In the genomic region with DNA sequence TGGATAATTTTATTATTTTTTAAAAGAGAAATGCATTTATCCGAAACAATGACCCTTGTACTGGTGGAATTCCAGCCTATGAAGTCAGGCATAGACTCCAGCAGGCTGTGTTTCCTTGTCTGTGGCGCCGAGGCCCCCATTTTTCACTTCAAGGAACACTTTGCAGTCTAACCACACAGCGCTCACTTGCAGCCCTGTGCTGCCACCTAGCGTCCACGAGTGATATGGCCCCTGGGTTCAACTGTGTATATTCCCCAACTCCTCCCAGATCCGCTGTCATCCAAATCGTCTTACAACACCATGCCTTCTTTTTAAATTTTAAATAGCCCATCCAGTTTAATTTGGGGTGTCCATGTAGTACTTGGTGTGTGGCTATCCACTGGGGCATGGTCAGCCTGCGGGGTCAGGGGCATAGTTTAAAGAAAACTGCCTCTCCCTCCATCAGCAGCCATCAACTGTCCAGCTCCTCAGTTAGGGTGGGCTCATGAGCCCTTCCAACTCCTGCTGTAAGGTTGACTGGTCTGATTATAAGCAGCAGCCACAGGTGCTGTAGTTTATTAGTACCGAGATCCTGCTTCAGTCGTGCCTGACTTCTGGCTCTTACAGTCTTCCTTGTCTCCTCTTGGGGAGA, we compare ENCODE assay signal across 8 mouse cellular contexts. TPM values are rescaled to one million over a fixed set of nuclear protein-coding genes. Genes with fewer than 3 reads are reported as not detected.
DNase-seq lines count a peak whose midpoint lies in the region; ATAC-seq lines count a peak whose summit lies in the region.

No protein-coding gene starts in this region.

- peak; percentile 84 to 91 for DNase-seq in CD8-positive naive resting alpha-beta T cell, adult 2 months (ENCODE audit: low read depth in 2 of 2, low spot score in 2 of 2)
- peak; percentile 94 for DNase-seq in c-Kit-positive CD71-negative TER-119-negative erythroid progenitor cells, embryonic 14.5 days (ENCODE audit: low read depth)
- peak; percentile 95 for DNase-seq in forebrain, embryonic 11.5 days (ENCODE audit: low spot score)
- DNase-seq in kidney, postnatal 25 days: peak; percentile 85 to 92
- peak; percentile 72 for DNase-seq in liver, embryonic 13.5 days
- peak; percentile 91 for DNase-seq in neural tube, embryonic 10.5 days (ENCODE audit: extremely low spot score, low spot score)

- no peaks in the 10 kb centered on the region for H3K27me3 ChIP-seq in forebrain, embryonic 11.5 days (ENCODE audit: control insufficient read depth, insufficient read depth, low read length)
- H3K27me3 ChIP-seq in heart, embryonic 16.5 days (ENCODE audit: control insufficient read depth, insufficient read depth, low read length): no peaks in the 10 kb centered on the region
- H3K27me3 ChIP-seq in liver, embryonic 13.5 days: no peaks in the 10 kb centered on the region
- no peaks in the 10 kb centered on the region for H3K27me3 ChIP-seq in stomach, embryonic 15.5 days (replicated peaks)

- no peak overlapping the region for H3K9ac ChIP-seq in forebrain, embryonic 11.5 days (ENCODE audit: low read length)
- no peak overlapping the region for H3K9ac ChIP-seq in heart, embryonic 16.5 days (ENCODE audit: low read length)
- no peak overlapping the region for H3K9ac ChIP-seq in liver, embryonic 13.5 days
- no peak overlapping the region for H3K9ac ChIP-seq in stomach, embryonic 15.5 days

- no peak overlapping the region for H3K27ac ChIP-seq in forebrain, embryonic 11.5 days (ENCODE audit: low read depth, low read length)
- no peak overlapping the region for H3K27ac ChIP-seq in heart, embryonic 16.5 days (ENCODE audit: low read length)
- no peak overlapping the region for H3K27ac ChIP-seq in liver, embryonic 13.5 days
- no peak overlapping the region for H3K27ac ChIP-seq in stomach, embryonic 15.5 days

- H3K4me3 ChIP-seq in forebrain, embryonic 11.5 days (ENCODE audit: low read depth, low read length): no peak overlapping the region
- H3K4me3 ChIP-seq in heart, embryonic 16.5 days (ENCODE audit: low read length): no peak overlapping the region
- no peak overlapping the region for H3K4me3 ChIP-seq in liver, embryonic 13.5 days (replicated peaks)
- H3K4me3 ChIP-seq in stomach, embryonic 15.5 days (replicated peaks): no peak overlapping the region

- peak; percentile 86 for ATAC-seq in forebrain, embryonic 11.5 days (replicated peaks; ENCODE audit: low FRiP score)
- ATAC-seq in heart, embryonic 16.5 days (replicated peaks; ENCODE audit: extremely low read depth, insufficient read depth, low FRiP score): peak; percentile 83
- peak; percentile 73 for ATAC-seq in liver, embryonic 13.5 days (ENCODE audit: low read depth)
- ATAC-seq in stomach, embryonic 15.5 days (ENCODE audit: insufficient read depth, low FRiP score, low read depth): peak; percentile 83

- H3K9me3 ChIP-seq in forebrain, embryonic 11.5 days (ENCODE audit: control insufficient read depth, low read length): no peaks in the 10 kb centered on the region
- no peaks in the 10 kb centered on the region for H3K9me3 ChIP-seq in heart, embryonic 16.5 days (replicated peaks; ENCODE audit: control insufficient read depth, low read length)
- no peaks in the 10 kb centered on the region for H3K9me3 ChIP-seq in liver, embryonic 13.5 days (replicated peaks)
- no peaks in the 10 kb centered on the region for H3K9me3 ChIP-seq in stomach, embryonic 15.5 days

- no peaks in the 10 kb centered on the region for H3K4me1 ChIP-seq in forebrain, embryonic 11.5 days (replicated peaks; ENCODE audit: control insufficient read depth, insufficient read depth, low read length)
- no peaks in the 10 kb centered on the region; the same call in 1 of the 2 replicates for H3K4me1 ChIP-seq in heart, embryonic 16.5 days (ENCODE audit: control insufficient read depth, insufficient read depth, low read length)
- H3K4me1 ChIP-seq in liver, embryonic 13.5 days (replicated peaks): peaks cover 10% of the 10 kb centered on the region; the same call in 1 of the 2 replicates
- H3K4me1 ChIP-seq in stomach, embryonic 15.5 days: 0 out of 2 replicates have a peak, but pooled peaks cover 4% of the 10 kb centered on the region

- 12% methylated on average over 11 of the region's 11 CpGs for WGBS in forebrain, embryonic 11.5 days
- WGBS in heart, embryonic 16.5 days: 10% methylated on average over 11 of the region's 11 CpGs
- WGBS in liver, embryonic 13.5 days (ENCODE audit: insufficient replicate concordance): 7% methylated on average over 11 of the region's 11 CpGs
- WGBS in stomach, embryonic 15.5 days: 9% methylated on average over 11 of the region's 11 CpGs

- no peaks in the 10 kb centered on the region for H3K36me3 ChIP-seq in forebrain, embryonic 11.5 days (ENCODE audit: control insufficient read depth, insufficient read depth, low read length)
- H3K36me3 ChIP-seq in heart, embryonic 16.5 days (ENCODE audit: control insufficient read depth, insufficient read depth): no peaks in the 10 kb centered on the region
- H3K36me3 ChIP-seq in liver, embryonic 13.5 days: no peaks in the 10 kb centered on the region
- H3K36me3 ChIP-seq in stomach, embryonic 15.5 days: no peaks in the 10 kb centered on the region

- no peak overlapping the region for H3K4me2 ChIP-seq in forebrain, embryonic 11.5 days (ENCODE audit: low read depth, low read length, severe bottlenecking)
- H3K4me2 ChIP-seq in heart, embryonic 16.5 days (ENCODE audit: low read depth, low read length): no peak overlapping the region
- H3K4me2 ChIP-seq in liver, embryonic 13.5 days: no peak overlapping the region
- no peak overlapping the region for H3K4me2 ChIP-seq in stomach, embryonic 15.5 days

RNA-seq across cellular contexts. Expression of gene Adgre1, which starts 22.7 kb away (rescaled TPM):
- 2.0 and 2.3 TPM in 2 replicates for polyA plus RNA-seq in forebrain, embryonic 11.5 days (2014; fragmentation: Nextera tagmentation; extraction: Ambion mirVana)
- 3.6 and 4.8 TPM in 2 replicates for polyA plus RNA-seq in heart, embryonic 16.5 days (2015; fragmentation: Nextera tagmentation; extraction: Ambion mirVana)
- 17.0 and 20.5 TPM in 2 replicates for polyA plus RNA-seq in liver, embryonic 13.5 days (2015; fragmentation: Nextera tagmentation; extraction: Ambion mirVana)
- 7.2 and 7.7 TPM in 2 replicates for polyA plus RNA-seq in stomach, embryonic 15.5 days (2015; fragmentation: Nextera tagmentation; extraction: Ambion mirVana)

RNA-seq across cellular contexts. Expression of gene Vav1, which starts 56.9 kb away (rescaled TPM):
- 1.4 TPM in 2 replicates for polyA plus RNA-seq in forebrain, embryonic 11.5 days (2014; fragmentation: Nextera tagmentation; extraction: Ambion mirVana)
- polyA plus RNA-seq in heart, embryonic 16.5 days (2015; fragmentation: Nextera tagmentation; extraction: Ambion mirVana): 6.6 and 13.5 TPM in 2 replicates
- 11.6 and 12.5 TPM in 2 replicates for polyA plus RNA-seq in liver, embryonic 13.5 days (2015; fragmentation: Nextera tagmentation; extraction: Ambion mirVana)
- 4.1 and 4.4 TPM in 2 replicates for polyA plus RNA-seq in stomach, embryonic 15.5 days (2015; fragmentation: Nextera tagmentation; extraction: Ambion mirVana)
